Mouse (Mus musculus) right cerebral cortex, postnatal 4 days (tissue): ENCODE results near the gene Zcchc17.

Experiments used
- DNase-seq: peaks from one replicate; pipeline ENCODE4 v3.0.0-alpha.2; 2022

Gene Zcchc17

GRCm38 (mm10) chr4:130315771-130316527 is 43.8 kb downstream of the Zcchc17 start:
- no peak for DNase-seq

- DNase-seq = no peak
These were observed 46.2 kb downstream of the Zcchc17 start for GRCm38 (mm10) chr4:130313552-130313951.

- no peak for DNase-seq
These were observed 47.2 kb downstream of the Zcchc17 start for GRCm38 (mm10) chr4:130312526-130312925.

GRCm38 (mm10) chr4:130309254-130309653 is 50.5 kb downstream of the Zcchc17 start:
- no peak for DNase-seq

GRCm38 (mm10) chr4:130308231-130309081 is 51.3 kb downstream of the Zcchc17 start, which contains the start of the genes Fabp3 and Gm10570:
Fabp3 (plus strand) TSS chr4:130308595.
Gm10570 (minus strand) TSS chr4:130308674.
- peak; percentile 78 for DNase-seq

GRCm38 (mm10) chr4:130307851-130308230 is 51.9 kb downstream of the Zcchc17 start:
- DNase-seq = peak; percentile 56

- DNase-seq = no peak
These were observed 52.7 kb downstream of the Zcchc17 start for GRCm38 (mm10) chr4:130306796-130307630.

- no peak for DNase-seq
These were observed 55.0 kb downstream of the Zcchc17 start for GRCm38 (mm10) chr4:130304746-130305145.

GRCm38 (mm10) chr4:130302285-130302870 is 57.4 kb downstream of the Zcchc17 start:
- no peak for DNase-seq

- no peak for DNase-seq
These were observed 60.1 kb downstream of the Zcchc17 start for GRCm38 (mm10) chr4:130299629-130300018.

- DNase-seq = no peak
These were observed 60.7 kb downstream of the Zcchc17 start for GRCm38 (mm10) chr4:130298877-130299628.

GRCm38 (mm10) chr4:130297123-130297529 is 62.6 kb downstream of the Zcchc17 start:
- no peak for DNase-seq

GRCm38 (mm10) chr4:130296243-130296965 is 63.3 kb downstream of the Zcchc17 start:
- no peak for DNase-seq

GRCm38 (mm10) chr4:130295047-130295745 is 64.5 kb downstream of the Zcchc17 start:
- no peak for DNase-seq

- DNase-seq = no peak
These were observed 65.2 kb downstream of the Zcchc17 start for GRCm38 (mm10) chr4:130294513-130294912.

- peak; percentile 72 for DNase-seq
These were observed 67.5 kb downstream of the Zcchc17 start for GRCm38 (mm10) chr4:130292271-130292670.

GRCm38 (mm10) chr4:130289824-130290223 is 69.9 kb downstream of the Zcchc17 start:
- no peak for DNase-seq

GRCm38 (mm10) chr4:130286531-130286930 is 73.2 kb downstream of the Zcchc17 start:
- no peak for DNase-seq

GRCm38 (mm10) chr4:130283826-130284225 is 75.9 kb downstream of the Zcchc17 start:
- DNase-seq = no peak

- DNase-seq = no peak
These were observed 76.9 kb downstream of the Zcchc17 start for GRCm38 (mm10) chr4:130282856-130283255.
